Mouse (Mus musculus) lung, postnatal 0 days (tissue): Measurements from ENCODE around the gene Tspan2. TPM values are rescaled to one million over a fixed set of nuclear protein-coding genes. Genes with fewer than 3 reads are reported as not detected.

Experiments used
- ATAC-seq: fragments of 200-750 bp; cut with Nextera tagmentation; 2 replicates; pipeline ENCODE4 v1.8.0; 2017; ENCODE audit warnings: moderate library complexity
- DNase-seq: peaks from one replicate; pipeline ENCODE4 v3.0.0-alpha.2; 2016; ENCODE audit warnings: low spot score
- H3K27ac ChIP-seq: fragments of 300-500 bp; sonication (generic); 2 replicates; pipeline ENCODE4 v1.5.1; 2014; ENCODE audit warnings: antibody characterized with exemption, mild to moderate bottlenecking, low read length, mixed read lengths
- H3K27me3 ChIP-seq: fragments of 300-500 bp; sonication (generic); replicated peaks from 2 replicates; pipeline ENCODE4 v1.6.1; 2014; ENCODE audit warnings: low read length, mixed read lengths; ENCODE audit not compliant: insufficient read depth
- H3K36me3 ChIP-seq: fragments of 300-500 bp; sonication (generic); 2 replicates; pipeline ENCODE4 v1.6.1; 2014; ENCODE audit warnings: low read length, mixed read lengths; ENCODE audit not compliant: insufficient read depth
- H3K4me1 ChIP-seq: fragments of 300-500 bp; sonication (generic); 2 replicates; pipeline ENCODE4 v1.6.1; 2014; ENCODE audit warnings: antibody characterized with exemption, low read depth, low read length, mixed read lengths; ENCODE audit not compliant: insufficient read depth
- H3K4me2 ChIP-seq: fragments of 300-500 bp; sonication (generic); replicated peaks from 2 replicates; pipeline ENCODE4 v1.6.1; 2014; ENCODE audit warnings: low read depth, mild to moderate bottlenecking, low read length, moderate library complexity, mixed read lengths
- H3K4me3 ChIP-seq: fragments of 300-500 bp; sonication (generic); 2 replicates; pipeline ENCODE4 v1.5.1; 2014; ENCODE audit warnings: low read depth, low read length
- H3K9ac ChIP-seq: fragments of 300-500 bp; sonication (generic); replicated peaks from 2 replicates; pipeline ENCODE4 v1.6.1; 2014; ENCODE audit warnings: low read depth, mild to moderate bottlenecking
- H3K9me3 ChIP-seq: fragments of 300-500 bp; sonication (generic); 2 replicates; pipeline ENCODE4 v1.6.1; 2016; ENCODE audit warnings: low read length, mixed read lengths
- CTCF ChIP-seq: IDR thresholded peaks from 2 replicates; pipeline ENCODE4 v1.5.1; 2016; ENCODE audit warnings: antibody characterized with exemption, mild to moderate bottlenecking
- EP300 ChIP-seq: IDR thresholded peaks from 2 replicates; pipeline ENCODE4 v1.6.1; 2016; ENCODE audit warnings: antibody characterized with exemption, mild to moderate bottlenecking, control low read depth
- WGBS: fragments of 180-500 bp; shearing (Covaris S2); extraction: QIAGEN DNeasy Blood & Tissue Kit; methylation state at CpG from one replicate; pipeline ENCODE4 v1.1.7; 2014; 5-methylcytosine and 5-hydroxymethylcytosine counted together
- polyA plus RNA-seq: library from polyadenylated mRNA; unstranded; fragments of >200 nt; fragmentation: Nextera tagmentation; extraction: Ambion mirVana; gene quantifications from 2 replicates; pipeline ENCODE4 v1.2.1, GENCODE M21; 2015

Gene Tspan2
- polyA plus RNA-seq, 1 experiment from 2014 or later: 86.9 TPM

GRCm38 (mm10) chr3:102744657-102745056, 10.3 kb downstream of the Tspan2 start:
- no peaks in the 10 kb centered on the region for H3K36me3 ChIP-seq
- peaks cover 8% of the 10 kb centered on the region for H3K4me1 ChIP-seq
- peak; percentile 60 for ATAC-seq
- no peaks in the 10 kb centered on the region for H3K27me3 ChIP-seq
- peak; percentile 74 for DNase-seq
- TF ChIP-seq EP300 (peak; percentile 26; the same call in 1 of the 2 replicates), CTCF (no peak)
- 24% methylated on average over 5 of the region's 5 CpGs for WGBS
- H3K9me3 ChIP-seq: no peaks in the 10 kb centered on the region
- no peak overlapping the region for H3K4me3 ChIP-seq
- peak overlapping the region; percentile 93 for H3K27ac ChIP-seq
- H3K4me2 ChIP-seq: no peak overlapping the region
- no peak overlapping the region for H3K9ac ChIP-seq

GRCm38 (mm10) chr3:102746174-102746573, 11.8 kb downstream of the Tspan2 start:
- Histone ChIP-seq H3K9ac (no peak overlapping the region), H3K27me3 (no peaks in the 10 kb centered on the region), H3K27ac (no peak overlapping the region), H3K4me2 (no peak overlapping the region), H3K4me1 (peaks cover 17% of the 10 kb centered on the region), H3K36me3 (no peaks in the 10 kb centered on the region), H3K9me3 (no peaks in the 10 kb centered on the region), H3K4me3 (no peak overlapping the region)
- no peak for DNase-seq
- no peak for ATAC-seq
- 80% methylated on average over 4 of the region's 4 CpGs for WGBS
- TF ChIP-seq CTCF (no peak), EP300 (no peak)

- Histone ChIP-seq H3K36me3 (no peaks in the 10 kb centered on the region), H3K27ac (0 out of 2 replicates have a peak overlapping the region, but pooled peaks have one; percentile 38), H3K4me3 (no peak overlapping the region), H3K4me2 (no peak overlapping the region), H3K9ac (no peak overlapping the region), H3K27me3 (no peaks in the 10 kb centered on the region), H3K4me1 (peaks cover 17% of the 10 kb centered on the region), H3K9me3 (no peaks in the 10 kb centered on the region)
- no peak for TF ChIP-seq CTCF
- TF ChIP-seq EP300: no peak
- 67% methylated on average over 3 of the region's 3 CpGs for WGBS
- ATAC-seq (no peak), DNase-seq (no peak)
Observed at GRCm38 (mm10) chr3:102748038-102748437, 13.7 kb downstream of the Tspan2 start.

- H3K27me3 ChIP-seq: no peaks in the 10 kb centered on the region
- ATAC-seq (no peak), DNase-seq (no peak)
- H3K36me3 ChIP-seq: no peaks in the 10 kb centered on the region
- no peak overlapping the region for H3K9ac ChIP-seq
- no peak overlapping the region for H3K4me3 ChIP-seq
- H3K4me2 ChIP-seq: no peak overlapping the region
- 88% methylated on average over 5 of the region's 5 CpGs for WGBS
- H3K4me1 ChIP-seq: peaks cover 16% of the 10 kb centered on the region
- TF ChIP-seq EP300: no peak
- no peak for TF ChIP-seq CTCF
- peak overlapping the region; percentile 38; the same call in 1 of the 2 replicates for H3K27ac ChIP-seq
- no peaks in the 10 kb centered on the region for H3K9me3 ChIP-seq
Observed at GRCm38 (mm10) chr3:102748686-102749085, 14.4 kb downstream of the Tspan2 start.

- Histone ChIP-seq H3K4me1 (peaks cover 9% of the 10 kb centered on the region; the same call in 1 of the 2 replicates), H3K9me3 (no peaks in the 10 kb centered on the region), H3K36me3 (0 out of 2 replicates have a peak, but pooled peaks cover 4% of the 10 kb centered on the region), H3K27ac (peak overlapping the region; percentile 84), H3K9ac (no peak overlapping the region), H3K27me3 (no peaks in the 10 kb centered on the region), H3K4me2 (no peak overlapping the region), H3K4me3 (no peak overlapping the region)
- ATAC-seq: peak; percentile 91
- peak; percentile 90 for DNase-seq
- WGBS: 53% methylated on average over 5 of the region's 5 CpGs
- TF ChIP-seq CTCF (no peak), EP300 (peak; percentile 88)
Observed at GRCm38 (mm10) chr3:102751136-102751535, 16.8 kb downstream of the Tspan2 start.

- DNase-seq (peak; percentile 83), ATAC-seq (peak; percentile 85)
- TF ChIP-seq CTCF (no peak), EP300 (peak; percentile 69)
- H3K4me3 ChIP-seq: no peak overlapping the region
- whole genome bisulfite sequencing: 67% methylated on average over 3 of the region's 3 CpGs
- no peaks in the 10 kb centered on the region for H3K9me3 ChIP-seq
- no peak overlapping the region for H3K9ac ChIP-seq
- no peaks in the 10 kb centered on the region for H3K27me3 ChIP-seq
- H3K27ac ChIP-seq: peak overlapping the region; percentile 84
- 0 out of 2 replicates have a peak, but pooled peaks cover 4% of the 10 kb centered on the region for H3K36me3 ChIP-seq
- H3K4me2 ChIP-seq: no peak overlapping the region
- peaks cover 11% of the 10 kb centered on the region for H3K4me1 ChIP-seq
Observed at GRCm38 (mm10) chr3:102751536-102751935, 17.2 kb downstream of the Tspan2 start.

GRCm38 (mm10) chr3:102752053-102752452, 17.7 kb downstream of the Tspan2 start:
- Histone ChIP-seq H3K27ac (peak overlapping the region; percentile 84), H3K4me2 (no peak overlapping the region), H3K4me1 (peaks cover 14% of the 10 kb centered on the region), H3K9ac (no peak overlapping the region), H3K9me3 (no peaks in the 10 kb centered on the region), H3K36me3 (0 out of 2 replicates have a peak, but pooled peaks cover 4% of the 10 kb centered on the region), H3K27me3 (no peaks in the 10 kb centered on the region), H3K4me3 (no peak overlapping the region)
- no peak for DNase-seq
- no peak for ATAC-seq
- 89% methylated on average over 4 of the region's 4 CpGs for WGBS
- no peak for TF ChIP-seq CTCF
